Mouse (Mus musculus) monocyte, adult 5-6 weeks (primary cell): ENCODE measurements around the gene Vps29. TPM values are rescaled to one million over a fixed set of nuclear protein-coding genes. Genes with fewer than 3 reads are reported as not detected.

Source experiments
- ATAC-seq: fragments of 153-309, 156-312 bp; replicated peaks from 2 replicates; pipeline ENCODE4 v1.8.0; 2017; ENCODE audit warnings: mild to moderate bottlenecking; ENCODE audit not compliant: low TSS enrichment, insufficient number of reproducible peaks, severe bottlenecking, poor library complexity, low FRiP score
- total RNA-seq: library from RNA; stranded (forward); fragments of 200-1000, 200-491, 200-594 nt; gene quantifications from 3 replicates; pipeline ENCODE4 v1.2.3, GENCODE M21; 2017

Vps29 gene
- total RNA-seq, 1 experiment from 2014 or later, result 67.5 TPM

- no peak for ATAC-seq
Measured at GRCm38 (mm10) chr5:122327283-122327682, 26.9 kb upstream of the Vps29 start.

GRCm38 (mm10) chr5:122330269-122330668, 23.9 kb upstream of the Vps29 start:
- ATAC-seq, result no peak

GRCm38 (mm10) chr5:122334682-122335081, 19.5 kb upstream of the Vps29 start:
- no peak for ATAC-seq

- no peak for ATAC-seq
Measured at GRCm38 (mm10) chr5:122336554-122337294, 17.4 kb upstream of the Vps29 start.

- no peak for ATAC-seq
Measured at GRCm38 (mm10) chr5:122342874-122343273, 11.3 kb upstream of the Vps29 start.

GRCm38 (mm10) chr5:122343768-122344167, 10.4 kb upstream of the Vps29 start:
- ATAC-seq, result peak; percentile 90

- peak; percentile 58 for ATAC-seq
Measured at GRCm38 (mm10) chr5:122344260-122344659, 9.9 kb upstream of the Vps29 start.

GRCm38 (mm10) chr5:122345777-122346176, 8.4 kb upstream of the Vps29 start:
- no peak for ATAC-seq

- peak; percentile 7; the same call in 1 of the 2 replicates for ATAC-seq
Measured at GRCm38 (mm10) chr5:122354492-122355067, 411 bp downstream of the Vps29 start.

GRCm38 (mm10) chr5:122371591-122372191, 17.5 kb downstream of the Vps29 start, which contains the start of gene Gpn3:
Gpn3 (plus strand) TSS chr5:122371876.
- ATAC-seq, result peak; percentile 43

GRCm38 (mm10) chr5:122372192-122372769, 18.1 kb downstream of the Vps29 start, which contains the start of gene Fam216a:
Fam216a (minus strand) TSS chr5:122372364.
- peak; percentile 98 for ATAC-seq

- no peak for ATAC-seq
Measured at GRCm38 (mm10) chr5:122372878-122373277, 18.7 kb downstream of the Vps29 start.

- no peak for ATAC-seq
Measured at GRCm38 (mm10) chr5:122377101-122377833, 23.1 kb downstream of the Vps29 start.

- no peak for ATAC-seq
Measured at GRCm38 (mm10) chr5:122378171-122378570, 24.0 kb downstream of the Vps29 start.

- peak; percentile 95 for ATAC-seq
Measured at GRCm38 (mm10) chr5:122379374-122380155, 25.4 kb downstream of the Vps29 start.

GRCm38 (mm10) chr5:122390006-122390405, 35.8 kb downstream of the Vps29 start:
- ATAC-seq, result no peak

- ATAC-seq, result no peak
Measured at GRCm38 (mm10) chr5:122390671-122391070, 36.5 kb downstream of the Vps29 start.

- no peak for ATAC-seq
Measured at GRCm38 (mm10) chr5:122391178-122391785, 37.1 kb downstream of the Vps29 start.
